Mouse (Mus musculus) neural tube, embryonic 10.5 days (tissue): Measurements from ENCODE around the gene Cdk9.

Experiments used
- DNase-seq: peaks from one replicate; pipeline ENCODE4 v3.0.0-alpha.2; 2017; ENCODE audit warnings: low spot score; ENCODE audit errors: extremely low spot score

The Cdk9 gene

DNA sequence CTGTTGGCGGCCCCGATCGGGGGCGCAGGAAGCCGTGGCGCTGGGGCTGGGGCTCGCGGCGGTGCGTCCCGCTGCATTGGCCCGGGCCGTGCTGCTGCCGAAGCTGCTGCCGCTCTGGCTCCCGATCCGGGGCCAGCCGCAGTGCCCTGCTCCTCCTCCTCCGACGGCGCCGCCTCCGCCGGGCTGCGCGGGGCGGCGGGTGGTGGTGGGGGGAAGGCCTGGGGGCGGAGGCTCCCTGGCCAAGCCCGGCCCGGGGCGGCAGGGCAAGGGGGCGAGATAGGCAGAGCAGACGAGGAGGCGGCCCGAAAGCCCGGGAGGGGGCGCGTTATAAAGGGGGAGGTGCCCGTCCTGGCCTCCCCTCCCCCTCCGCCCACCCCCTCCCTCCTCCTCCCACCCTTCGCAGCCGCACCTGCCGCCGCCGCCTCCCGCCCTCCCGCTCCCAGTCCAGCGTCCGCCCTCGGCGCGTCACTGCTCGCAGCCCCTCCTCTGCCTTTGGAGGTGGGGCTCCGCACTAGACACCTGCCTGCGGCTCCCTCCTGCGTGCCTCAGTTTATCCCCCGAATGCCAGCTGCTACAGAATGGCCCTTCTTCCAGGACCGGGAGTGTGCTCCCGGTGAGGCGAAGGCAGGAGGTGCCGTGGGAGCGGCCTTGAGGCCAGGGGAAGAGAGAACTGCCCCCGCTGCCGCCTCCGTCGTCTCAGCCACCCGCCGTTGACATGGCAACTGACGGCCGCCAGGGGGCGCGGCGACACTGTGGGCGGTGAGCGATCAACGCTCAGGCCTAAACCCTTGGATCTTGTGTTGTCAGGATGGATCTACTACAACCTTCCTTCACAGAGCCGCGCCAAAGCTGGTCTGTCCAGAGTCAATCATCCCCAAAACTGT is at the start of gene Cdk9:
Gene Cdk9, minus strand, starts transcription at position 143 of the 884 bp plus-strand sequence.
- peak; percentile 94 for DNase-seq

DNA sequence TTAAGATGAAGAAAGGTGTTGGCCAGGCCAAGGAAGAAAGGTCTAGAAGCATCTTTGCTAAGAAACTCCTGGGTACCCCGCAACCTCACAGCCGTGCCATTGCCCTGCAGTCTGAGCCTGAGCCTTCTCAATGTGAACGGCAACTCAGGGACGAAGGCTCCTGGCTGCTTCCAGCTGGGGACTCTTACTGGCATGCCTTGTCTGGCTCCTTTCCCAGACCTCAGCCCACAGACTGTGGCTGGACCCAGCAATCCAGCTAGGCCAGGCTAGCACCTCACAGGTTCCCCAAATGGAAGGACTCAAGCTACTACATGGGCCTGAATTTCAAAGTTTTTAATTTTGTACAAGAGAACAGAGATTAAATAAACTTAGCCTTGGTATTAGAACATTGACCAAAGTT is 49.0 kb upstream of the Cdk9 start:
- no peak for DNase-seq

DNA sequence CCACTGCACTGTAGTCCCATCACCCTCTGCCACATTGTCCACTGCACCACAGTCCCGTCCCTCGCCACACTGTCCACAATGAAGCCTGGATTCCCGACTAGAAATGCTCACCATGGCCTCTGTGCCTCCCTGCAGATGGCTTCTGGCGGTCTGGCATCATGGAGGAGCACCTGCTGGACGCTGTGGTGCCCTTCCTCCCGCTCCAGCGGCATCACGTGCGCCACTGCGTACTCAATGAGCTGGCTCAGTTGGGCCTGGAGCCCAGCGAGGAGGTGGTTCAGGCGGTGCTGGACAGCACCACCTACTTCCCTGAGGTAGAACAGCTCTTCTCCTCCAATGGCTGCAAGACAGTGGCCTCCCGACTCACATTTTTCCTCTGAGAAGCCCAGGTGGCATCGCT is 48.5 kb upstream of the Cdk9 start:
- no peak for DNase-seq

DNA sequence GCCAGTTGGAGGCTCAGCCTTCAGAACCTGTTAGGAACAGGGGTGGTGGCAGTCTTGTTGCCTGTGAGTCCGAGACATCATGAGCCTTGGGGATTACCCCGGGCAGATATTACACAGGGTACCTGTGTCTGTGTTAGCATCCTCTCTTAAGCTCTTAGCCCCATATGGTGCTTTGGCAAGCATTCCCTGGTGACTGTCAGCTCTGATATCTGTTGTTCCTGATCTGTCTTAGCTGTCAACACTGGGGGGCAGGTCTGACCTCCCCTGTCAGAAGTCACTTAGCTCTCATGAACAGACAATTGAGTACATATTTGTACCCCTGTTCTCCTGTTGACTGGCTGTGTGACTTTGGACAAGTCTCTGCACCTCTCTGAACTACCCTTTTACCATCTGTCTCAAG is 46.1 kb upstream of the Cdk9 start:
- DNase-seq: no peak

DNA sequence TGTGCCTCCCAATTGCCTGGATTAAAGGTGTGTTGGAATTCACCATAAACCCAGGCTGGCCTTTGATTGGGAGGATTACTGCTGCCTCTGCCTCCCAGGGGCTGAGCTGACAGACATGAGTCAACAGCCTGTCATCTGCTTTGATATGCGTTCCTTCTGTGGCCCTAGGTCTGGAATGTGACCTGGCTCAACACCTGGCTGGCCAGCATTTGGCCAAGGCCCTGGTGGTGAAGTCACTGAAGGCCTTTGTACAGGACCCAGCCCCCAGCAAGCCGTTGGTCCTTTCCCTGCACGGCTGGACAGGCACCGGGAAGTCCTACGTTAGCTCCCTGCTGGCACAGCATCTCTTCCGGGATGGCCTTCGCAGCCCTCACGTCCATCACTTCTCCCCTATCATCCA is 45.6 kb upstream of the Cdk9 start:
- no peak for DNase-seq

DNA sequence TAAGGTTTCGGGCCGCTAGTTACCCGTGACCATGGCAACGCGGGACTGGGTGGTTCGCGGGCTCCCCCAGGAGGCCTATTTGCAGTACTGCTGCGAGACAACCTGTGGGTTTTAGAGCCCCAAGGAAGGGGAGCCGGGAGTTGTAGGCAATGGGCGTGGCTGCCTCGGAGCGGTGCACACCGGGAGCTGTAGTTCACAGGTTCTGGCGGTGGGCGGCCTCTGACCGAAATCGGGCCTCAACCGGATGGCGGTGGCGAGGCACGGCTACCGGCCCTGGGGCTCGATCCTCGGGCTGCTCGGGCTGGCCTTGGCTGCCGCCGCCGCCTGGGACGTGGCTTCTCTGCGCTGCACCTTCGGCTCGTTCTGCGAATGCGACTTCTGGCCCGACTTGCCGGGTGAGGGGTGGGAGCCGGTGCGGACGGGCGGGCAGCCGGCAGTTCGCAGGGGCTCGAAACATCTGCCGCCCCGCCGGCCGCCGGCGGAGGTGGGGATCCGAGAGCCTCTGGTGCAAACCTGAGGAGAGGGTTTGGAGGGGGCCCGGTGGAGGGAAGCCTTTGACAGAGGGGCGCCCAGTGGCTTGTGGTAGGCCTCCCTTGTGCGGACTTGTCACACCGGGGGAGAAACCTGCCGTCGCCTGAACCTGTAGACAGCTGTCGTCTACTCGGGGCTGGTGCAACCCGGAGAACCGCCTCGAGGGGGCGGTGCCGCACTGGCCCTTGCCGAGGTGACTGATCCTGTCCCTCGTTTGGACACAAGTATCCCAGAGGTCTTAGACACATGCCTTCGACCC is 44.4 kb upstream of the Cdk9 start, which contains the start of gene Tor2a:
Gene Tor2a, plus strand, starts transcription at position 179 of the 790 bp plus-strand sequence.
- peak; percentile 97 for DNase-seq

DNA sequence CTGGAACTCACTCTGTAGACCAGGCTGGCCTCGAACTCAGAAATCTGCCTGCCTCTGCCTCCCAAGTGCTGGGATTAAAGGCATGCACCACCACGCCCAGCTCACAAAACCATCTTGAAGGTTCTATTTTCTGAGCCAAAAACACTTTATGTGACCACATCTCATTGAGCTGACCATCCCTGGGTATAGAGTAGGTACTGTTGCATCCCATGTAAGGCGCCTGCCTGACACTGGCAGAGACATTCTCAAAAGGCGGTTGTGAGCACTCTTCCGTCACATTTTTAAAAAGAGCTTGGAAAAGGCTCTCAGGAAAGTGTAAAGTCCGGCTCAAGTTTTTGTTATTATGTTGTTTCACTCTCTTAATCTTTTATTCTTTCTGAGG is 43.8 kb upstream of the Cdk9 start:
- DNase-seq: no peak

DNA sequence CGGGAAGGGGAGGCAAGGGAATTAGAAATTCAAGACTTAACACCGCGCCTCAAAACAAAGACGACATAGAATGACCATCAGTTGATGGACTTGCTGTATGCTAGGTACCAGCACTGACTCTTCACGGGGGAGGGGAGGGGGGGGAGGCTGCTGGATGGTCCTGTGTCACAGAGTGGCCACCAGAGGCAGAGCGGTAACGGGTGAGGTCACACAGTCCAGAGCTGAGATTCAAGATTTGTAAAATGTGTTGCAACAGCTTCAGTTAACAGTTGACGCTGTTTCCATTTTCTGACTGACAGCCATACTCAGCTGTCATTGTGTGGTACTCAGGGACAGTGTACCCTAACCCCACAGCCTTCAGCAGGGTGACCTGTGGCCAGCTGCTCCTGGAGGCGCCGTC is 39.3 kb upstream of the Cdk9 start:
- DNase-seq: no peak

DNA sequence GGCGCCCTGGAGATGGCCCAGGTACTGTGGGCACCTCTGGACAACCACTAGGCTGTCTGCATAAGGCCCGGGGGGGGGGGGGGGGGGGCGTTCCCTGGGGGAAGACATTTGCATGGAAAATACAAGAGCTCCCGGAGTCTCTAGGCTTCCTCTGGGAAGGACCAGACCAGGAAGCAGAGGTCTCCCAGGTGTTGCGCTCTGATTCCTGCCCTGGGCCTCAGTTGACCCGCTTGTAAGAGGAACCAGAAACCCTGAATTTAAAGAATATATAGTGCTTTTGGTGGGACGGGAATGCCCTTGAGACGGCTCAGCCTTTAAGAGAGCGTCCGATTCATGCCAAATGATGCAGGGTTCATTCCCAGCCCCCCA is 38.8 kb upstream of the Cdk9 start:
- no peak for DNase-seq

DNA sequence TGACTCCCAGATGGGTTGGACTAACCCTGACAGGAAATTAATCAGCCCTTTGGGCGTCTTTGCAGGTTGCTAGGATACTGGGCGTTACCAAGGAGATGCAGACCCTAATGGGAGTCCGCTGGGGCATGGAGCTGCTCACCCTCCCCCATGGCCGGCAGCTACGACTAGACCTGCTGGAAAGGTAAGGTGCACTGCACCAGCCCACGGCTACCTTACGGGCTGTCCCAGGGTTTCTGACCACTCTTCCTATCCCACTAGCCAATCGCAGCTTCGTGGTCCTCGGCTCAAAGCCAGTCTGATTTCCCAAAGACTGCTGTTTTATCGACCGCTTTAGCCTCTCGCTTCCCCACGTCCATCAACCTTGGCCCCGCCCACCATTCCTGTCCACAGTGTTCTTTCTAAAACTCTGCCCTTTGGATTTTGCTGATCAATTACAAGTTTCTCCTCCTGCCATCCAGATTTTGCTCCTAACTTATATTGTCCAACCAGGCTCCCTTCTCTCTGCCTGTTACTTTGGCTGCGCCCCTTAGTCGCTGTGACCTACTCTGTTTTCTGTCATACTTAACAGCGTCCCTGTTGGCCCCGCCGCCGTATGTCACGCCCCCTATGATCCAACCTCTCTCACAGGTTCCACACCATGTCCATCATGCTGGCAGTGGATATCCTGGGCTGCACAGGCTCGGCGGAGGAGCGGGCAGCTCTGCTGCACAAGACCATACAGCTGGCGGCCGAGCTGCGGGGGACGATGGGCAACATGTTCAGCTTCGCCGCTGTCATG is 38.2 kb upstream of the Cdk9 start:
- DNase-seq: peak; percentile 86

DNA sequence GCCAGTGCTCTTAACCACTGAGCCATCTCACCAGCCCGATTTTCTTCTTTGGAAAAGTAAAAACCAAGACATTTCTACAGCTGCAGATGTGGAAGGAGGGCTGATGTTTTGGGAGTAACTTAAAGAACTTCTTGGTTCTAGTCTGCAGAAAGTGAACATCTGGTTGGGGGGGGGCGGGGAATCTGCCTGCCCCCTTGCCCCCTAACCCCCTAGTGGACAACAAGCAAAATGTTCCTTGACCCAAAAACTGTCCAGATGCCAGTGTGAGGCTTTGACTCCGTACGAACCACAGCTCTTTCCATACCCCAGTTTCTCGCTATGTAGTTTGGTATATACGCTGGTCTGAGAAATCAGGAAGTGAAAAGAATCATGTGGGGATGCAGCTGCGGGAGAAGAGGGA is 37.3 kb upstream of the Cdk9 start:
- DNase-seq: no peak

DNA sequence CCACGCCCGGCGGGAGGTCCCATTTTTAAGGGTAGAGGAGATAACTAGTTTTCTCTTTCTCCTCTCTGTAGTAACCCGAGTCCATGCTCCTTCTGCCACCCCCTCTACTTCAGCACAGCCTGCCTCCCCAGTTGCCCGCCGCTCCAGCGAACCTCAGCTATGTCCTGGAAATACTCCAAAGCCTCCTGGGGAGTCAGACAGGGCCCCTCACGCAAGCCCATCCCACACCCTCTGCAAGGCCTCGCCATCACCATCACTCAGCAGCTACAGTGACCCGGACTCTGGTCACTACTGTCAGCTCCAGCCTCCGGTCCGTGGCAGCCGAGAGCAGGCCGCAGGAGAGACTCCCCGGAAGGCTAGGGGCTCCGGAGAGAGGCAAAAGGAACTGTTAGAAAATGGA is 36.2 kb upstream of the Cdk9 start:
- DNase-seq: no peak

DNA sequence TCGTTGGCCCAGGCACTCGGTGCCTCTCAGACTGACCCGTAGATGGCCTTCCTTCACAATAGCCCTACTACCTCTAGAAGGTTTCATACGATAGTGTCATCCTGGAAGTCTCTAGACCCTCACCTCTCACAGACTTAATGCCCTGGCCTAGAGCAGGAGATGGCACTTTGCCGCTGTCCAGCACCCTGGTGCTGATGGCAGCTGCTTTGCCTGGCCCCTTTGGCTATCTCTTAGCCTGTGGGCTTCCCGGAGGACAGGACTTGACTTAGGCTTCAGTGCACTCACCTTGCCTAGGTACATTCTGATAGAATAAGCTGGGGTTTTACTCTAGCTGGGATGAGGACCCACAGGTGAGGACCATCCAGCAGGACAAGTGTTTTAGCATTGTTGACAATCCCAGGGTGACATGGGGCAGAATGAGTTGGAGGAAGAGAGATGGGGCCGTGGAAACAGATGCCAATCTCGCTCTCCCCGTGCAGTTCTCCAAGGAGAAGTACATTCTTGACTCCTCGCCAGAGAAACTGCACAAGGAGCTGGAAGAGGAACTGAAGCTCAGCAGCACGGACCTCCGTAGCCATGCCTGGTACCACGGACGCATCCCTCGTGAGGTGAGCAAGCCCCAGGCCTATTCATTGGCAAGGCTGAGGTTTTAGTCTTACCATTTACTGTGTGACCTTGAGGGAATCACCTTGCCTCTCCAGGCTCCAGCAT is 31.6 kb upstream of the Cdk9 start:
- DNase-seq: no peak

DNA sequence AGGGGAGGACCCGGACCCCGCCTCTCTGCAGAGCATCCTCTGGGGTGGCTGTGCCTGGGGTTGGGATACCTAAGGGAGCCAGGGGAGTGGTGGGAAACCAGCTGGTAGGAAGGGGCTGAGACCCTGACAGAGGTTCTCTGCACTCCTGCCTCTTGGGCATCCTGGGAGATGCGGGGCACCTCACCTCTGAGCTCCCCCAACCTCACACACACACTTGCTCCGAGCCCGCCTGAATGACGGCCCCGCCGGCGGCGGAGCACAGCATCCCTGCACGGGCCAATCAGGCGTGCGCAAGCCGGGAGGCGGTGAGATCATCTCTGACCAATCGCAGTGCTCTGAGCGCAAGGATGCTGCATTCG is 29.3 kb upstream of the Cdk9 start:
- peak; percentile 79 for DNase-seq

DNA sequence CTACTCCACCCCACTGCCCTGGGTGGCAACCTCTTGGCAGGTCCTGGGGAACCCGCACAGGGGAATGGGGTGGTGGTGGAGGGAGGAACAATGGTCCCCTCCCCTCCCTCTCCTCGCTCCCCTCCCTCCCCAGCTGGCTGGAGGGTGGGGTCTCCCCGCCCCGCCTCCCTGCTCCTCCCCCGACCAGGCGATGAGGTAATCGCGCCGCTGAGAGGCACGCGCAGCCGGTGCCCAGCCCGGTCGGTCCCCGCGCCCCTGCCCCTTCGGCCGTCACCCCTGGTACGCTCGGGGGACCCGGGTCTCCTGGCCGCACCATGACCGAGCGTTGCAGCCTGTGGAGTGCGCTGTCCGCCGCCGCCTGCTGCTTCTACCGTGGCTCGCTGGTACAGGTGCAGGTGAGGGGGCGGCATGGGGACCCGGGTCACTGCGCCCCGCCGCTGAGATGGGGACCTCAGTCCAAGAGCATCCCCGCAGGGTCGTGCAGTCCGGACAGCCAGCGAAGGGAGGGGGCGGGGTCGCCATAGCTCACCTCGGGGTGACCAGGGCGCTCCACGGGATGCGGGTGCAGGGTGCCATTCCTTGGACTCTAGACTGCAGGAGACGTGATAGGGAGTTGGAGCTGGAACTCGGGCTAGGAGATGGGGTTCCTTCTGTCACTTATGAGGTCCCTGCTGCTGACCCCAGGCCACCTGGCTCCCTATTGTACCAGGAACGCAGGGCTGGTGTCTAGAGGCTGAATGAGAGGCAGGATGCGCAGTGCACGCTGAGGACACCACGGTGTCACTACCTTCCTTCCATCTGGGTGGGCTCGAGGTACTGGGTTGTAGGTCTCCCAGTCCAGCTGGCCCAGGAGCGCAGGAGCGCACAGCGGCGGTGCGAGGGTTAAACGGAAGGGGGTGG is 28.6 kb upstream of the Cdk9 start:
- DNase-seq: peak; percentile 70

DNA sequence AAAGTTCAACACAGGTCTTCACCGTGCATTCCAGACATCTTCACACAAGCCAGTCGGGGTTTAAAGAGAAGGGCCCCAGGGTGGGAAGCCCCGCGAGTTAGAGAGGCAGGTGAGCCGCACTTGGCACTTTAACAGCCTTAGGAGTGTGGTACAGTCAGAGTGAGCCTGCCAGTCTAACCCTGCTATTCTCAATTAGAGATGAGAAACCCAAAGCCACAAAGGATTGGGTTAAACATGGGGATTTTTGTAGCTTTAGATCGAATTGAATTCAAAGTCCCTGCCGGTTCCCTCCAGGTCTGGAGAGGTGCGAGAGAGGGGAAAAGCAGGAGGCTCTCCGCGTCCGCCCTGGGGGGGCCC is 28.0 kb upstream of the Cdk9 start, which contains the start of gene 6330409D20Rik:
Gene 6330409D20Rik, minus strand, starts transcription at position 101 of the 357 bp plus-strand sequence.
- no peak for DNase-seq

DNA sequence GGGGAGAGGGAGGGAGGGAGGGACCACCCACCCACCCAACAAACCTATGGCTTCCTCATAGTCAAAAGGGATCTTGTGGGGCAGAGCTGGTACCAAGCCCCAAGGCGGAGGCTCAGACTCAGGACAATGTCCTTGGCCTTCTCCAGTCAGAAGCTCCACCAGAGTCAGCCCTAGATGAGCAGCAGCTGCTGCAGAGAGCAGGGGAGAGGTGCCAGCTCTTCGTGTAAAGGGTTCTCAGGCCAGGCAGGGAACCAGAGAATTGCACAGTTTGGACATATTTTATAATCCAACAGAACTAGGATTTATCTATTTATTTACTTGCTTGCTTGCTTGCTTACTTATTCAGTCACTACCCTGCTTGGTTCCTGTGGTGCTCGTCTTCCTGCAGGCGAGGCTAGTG is 26.4 kb upstream of the Cdk9 start:
- no peak for DNase-seq

DNA sequence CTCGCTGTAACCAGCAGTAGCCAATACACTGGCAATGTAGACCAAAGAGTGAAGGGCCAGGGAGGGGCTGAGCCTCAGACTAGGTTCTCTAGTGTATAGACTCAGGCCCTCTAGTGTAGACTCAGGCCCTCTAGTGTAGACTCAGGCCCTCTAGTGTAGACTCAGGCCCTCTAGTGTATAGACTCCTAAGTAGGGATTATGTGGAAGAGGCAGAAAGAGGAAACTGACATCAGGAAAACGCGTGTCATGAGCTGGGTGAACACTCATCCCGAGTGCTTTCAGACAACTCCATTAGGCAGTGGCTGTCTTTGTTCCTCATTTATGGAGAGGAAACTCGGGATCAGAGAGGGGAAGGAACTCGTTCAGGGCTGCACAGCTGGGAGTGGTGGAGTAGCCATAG is 24.1 kb upstream of the Cdk9 start:
- no peak for DNase-seq

DNA sequence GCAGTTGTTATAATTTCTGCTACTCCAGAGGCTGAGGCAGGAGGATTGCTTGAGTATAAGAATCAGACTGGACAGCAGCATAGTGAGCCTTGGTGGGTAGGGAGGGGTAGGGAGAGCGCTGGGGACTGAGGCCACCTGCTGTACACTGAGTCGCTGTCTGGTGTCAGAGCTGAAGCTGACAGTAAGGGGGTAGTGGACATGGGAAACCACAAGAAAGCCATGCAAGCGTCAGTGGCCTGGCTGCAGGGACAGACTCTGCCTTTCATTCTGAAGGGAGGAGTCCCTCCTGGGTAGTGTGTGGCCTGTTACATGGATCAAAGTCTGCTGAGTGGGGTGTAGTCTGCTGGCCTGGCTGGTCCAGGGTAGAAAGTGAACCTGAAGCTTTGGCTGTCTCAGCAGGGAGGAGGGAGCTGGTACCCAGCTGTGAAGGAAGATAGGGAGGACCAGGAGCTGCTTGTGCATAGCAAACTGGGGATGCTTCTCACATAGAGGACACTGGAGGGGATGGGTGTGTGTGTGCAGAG is 23.5 kb upstream of the Cdk9 start:
- DNase-seq: no peak

DNA sequence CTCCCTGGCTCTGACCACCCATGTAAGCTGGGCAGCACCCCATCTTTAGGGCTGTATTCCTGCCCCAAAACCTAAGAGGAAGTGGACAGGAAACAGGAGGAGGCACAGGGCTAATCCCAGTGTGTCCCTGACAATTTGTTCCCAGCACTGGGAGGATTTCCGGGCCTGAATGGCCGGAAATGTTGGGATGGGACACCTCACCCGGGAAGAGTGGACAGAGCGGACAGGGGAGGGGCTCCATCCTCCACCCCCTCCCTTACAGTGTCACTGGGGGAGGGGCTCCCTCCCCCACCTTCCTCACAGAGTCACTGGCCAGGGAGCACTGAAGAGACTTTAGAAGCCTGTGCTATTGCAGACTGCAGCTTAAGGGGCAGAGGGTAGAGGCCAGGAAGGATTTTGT is 22.1 kb upstream of the Cdk9 start:
- DNase-seq: no peak
